Mouse (Mus musculus) urinary bladder, postnatal 0 days (tissue): ENCODE data around the gene Mtmr3. TPM values are rescaled to one million over a fixed set of nuclear protein-coding genes. Genes with fewer than 3 reads are reported as not detected.

Source experiments
- polyA plus RNA-seq: library from polyadenylated mRNA; unstranded; fragments of >200 nt; fragmentation: Nextera tagmentation; extraction: Ambion mirVana; gene quantifications from 2 replicates; pipeline ENCODE4 v1.2.1, GENCODE M21; 2015

Mtmr3 gene
- 12.1 and 12.6 TPM in 2 replicates for polyA plus RNA-seq

GRCm38 (mm10) chr11:4594608-4595500 is at the start of gene Mtmr3:
Gene Mtmr3, minus strand, starts transcription at chr11:4594863.

GRCm38 (mm10) chr11:4637534-4638234 is 43.0 kb upstream of the Mtmr3 start, which contains the start of gene Ascc2:
Gene Ascc2, plus strand, starts transcription at chr11:4637747.

GRCm38 (mm10) chr11:4620017-4620485 is 25.4 kb upstream of the Mtmr3 start, which contains the start of gene Gm11032:
Gene Gm11032, plus strand, starts transcription at chr11:4620067.

GRCm38 (mm10) chr11:4440978-4441377 is 153.7 kb downstream of the Mtmr3 start, which contains the start of gene Hormad2:
Gene Hormad2, minus strand, starts transcription at chr11:4441105.

Other genes with a start within 250 kb of the Mtmr3 start
- gene Hormad2, start 153.8 kb downstream of the Mtmr3 start, polyA plus RNA-seq: 0.31 and 0.43 TPM in 2 replicates
- not detected in 2 replicates for gene Gm11032, start 25.2 kb upstream of the Mtmr3 start, polyA plus RNA-seq
- gene Ascc2, start 42.9 kb upstream of the Mtmr3 start, polyA plus RNA-seq: 16.2 and 17.9 TPM in 2 replicates
- gene Uqcr10, start 109.5 kb upstream of the Mtmr3 start, polyA plus RNA-seq: 1,055 and 1,143 TPM in 2 replicates
- 48.3 and 49.0 TPM in 2 replicates for gene Zmat5, start 109.8 kb upstream of the Mtmr3 start, polyA plus RNA-seq
- 0.08 and 0.15 TPM in 2 replicates for gene Cabp7, start 151.9 kb upstream of the Mtmr3 start, polyA plus RNA-seq